Mouse (Mus musculus) retina, postnatal 7 days (tissue): ENCODE results near the gene 4930455H04Rik.

Experiments used
- DNase-seq: peaks from one replicate; pipeline ENCODE4 v3.0.0-alpha.2; 2012; ENCODE audit warnings: low read depth, low spot score

Gene 4930455H04Rik

DNA sequence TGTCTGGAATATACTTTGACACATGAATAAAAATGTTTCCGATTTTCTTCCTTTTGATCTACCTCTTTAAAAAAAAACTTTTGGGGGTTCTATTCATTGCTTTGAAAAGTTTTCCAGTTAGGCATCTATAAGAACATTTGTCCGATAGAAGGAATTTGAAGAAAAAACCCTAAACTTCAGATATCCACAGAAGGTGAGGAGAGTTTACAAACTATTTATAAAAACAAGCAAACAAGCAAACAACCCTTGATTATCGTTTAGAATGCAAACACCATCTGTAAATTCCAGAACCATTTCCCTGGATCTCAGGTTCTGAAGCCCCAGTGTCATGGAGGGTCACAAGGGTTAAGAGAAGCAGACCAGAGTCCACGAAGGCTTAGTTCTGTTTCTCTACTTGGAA lies at the start of gene 4930455H04Rik:
4930455H04Rik (plus strand) TSS at position 301 of the 400 bp plus-strand sequence.
- DNase-seq = no peak

DNA sequence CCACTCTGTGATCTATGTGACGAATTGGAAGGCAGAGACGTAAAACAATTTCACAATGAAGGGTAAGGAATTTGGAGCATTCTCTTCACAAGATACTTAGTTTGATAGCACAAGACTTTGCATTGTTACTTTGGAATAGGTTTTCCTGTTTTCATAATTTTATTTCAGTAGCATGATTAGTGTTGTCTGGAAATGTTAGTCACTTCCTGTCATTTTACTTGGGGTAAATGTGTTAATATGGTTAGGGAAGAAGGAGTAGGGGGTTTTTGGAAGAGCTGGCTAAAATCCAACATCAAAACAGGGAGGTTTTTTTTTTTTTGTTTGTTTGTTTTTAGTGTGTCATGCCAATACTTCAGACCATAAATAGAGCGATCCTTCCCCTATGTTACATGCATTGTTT lies 46.5 kb upstream of the 4930455H04Rik start:
- no peak for DNase-seq

DNA sequence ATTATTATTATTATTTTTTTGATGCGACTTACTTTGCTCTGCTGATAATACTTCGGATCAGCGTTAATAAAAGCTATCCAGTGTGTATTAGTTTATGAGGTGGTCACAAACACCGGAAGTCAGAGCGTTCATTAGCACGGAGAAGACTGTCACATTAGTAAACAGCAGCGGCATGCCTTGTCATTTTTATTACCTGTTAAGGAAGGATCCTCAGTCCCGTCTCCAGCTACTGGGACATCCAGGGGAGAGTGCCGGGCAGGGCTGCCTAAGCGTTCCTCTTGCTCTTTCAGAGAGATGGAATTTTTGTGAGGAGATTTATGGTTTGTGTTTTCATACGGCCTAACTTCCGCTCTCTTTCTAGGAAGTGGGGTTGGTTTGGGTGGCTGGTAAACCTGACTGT lies 45.0 kb upstream of the 4930455H04Rik start:
- no peak for DNase-seq

DNA sequence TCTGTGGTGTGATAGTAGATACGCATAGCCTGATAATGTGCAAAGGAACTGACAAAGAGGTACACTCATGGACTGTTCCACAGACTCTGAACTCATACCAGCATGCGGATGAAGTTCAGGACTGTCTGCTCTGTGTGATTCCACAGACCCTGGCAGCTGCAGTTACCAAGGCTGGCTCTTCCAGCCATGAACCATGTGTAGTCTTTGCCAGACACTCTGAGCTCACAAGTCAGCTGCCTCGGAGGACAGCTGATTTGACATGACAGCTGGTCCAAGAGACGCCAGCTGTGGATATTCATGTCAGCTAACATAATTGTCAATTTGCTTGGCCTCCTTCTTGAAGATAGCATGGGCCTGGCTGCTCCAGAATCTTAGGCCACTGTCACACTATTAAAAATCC lies 39.1 kb upstream of the 4930455H04Rik start:
- DNase-seq = peak; percentile 8

DNA sequence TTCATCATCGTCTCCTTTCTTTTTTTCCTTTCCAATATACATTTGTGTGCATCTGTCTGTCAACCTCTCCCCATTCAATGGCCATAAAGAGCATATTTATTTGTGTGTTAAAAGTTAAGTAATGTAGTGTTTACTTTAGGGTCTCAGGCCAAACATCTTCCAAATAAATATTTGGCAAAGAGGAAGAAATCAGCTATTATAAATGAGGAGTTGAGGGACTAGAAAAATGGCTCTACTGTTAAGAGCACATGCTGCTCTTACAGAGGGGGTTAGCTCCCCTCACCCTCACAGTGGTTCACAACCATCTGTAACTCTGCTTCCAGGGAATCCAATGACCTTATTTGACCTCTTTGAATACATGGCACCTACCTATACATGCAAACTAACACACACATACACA lies 34.9 kb upstream of the 4930455H04Rik start:
- no peak for DNase-seq

DNA sequence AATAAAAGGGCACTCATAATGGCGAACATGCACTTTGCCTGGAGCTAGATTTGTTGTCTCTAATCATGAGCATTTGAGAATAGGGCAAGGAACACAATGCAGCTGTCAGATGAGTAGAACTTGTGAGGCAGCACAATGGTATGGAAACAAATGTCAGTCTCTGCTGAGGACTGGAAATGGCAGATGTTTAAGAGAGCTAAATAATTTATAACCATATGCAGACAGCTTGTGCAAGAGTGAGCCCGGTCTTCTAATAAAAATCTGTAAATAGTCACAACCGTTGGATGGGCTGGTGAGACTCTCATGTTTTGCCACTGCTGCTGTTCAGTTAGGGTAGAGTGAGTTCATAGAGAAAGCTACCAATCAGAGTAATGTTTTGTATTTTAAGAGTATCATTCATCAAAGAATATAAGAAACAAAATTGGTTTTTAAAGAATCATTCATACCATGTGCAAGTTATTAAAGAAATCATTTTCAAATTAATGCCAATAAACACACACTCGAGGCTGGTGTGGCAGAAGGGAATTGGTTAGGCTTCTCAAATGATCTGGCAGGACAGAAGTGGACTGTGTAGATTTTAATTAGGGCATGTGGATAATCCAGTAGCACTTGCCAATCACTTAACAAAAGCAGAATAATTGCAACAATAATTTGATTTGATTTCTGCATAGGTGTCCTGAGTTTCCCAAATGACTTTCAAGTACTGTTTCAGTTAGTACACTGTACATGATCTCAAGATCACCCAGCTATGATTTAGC lies 31.0 kb upstream of the 4930455H04Rik start:
- no peak for DNase-seq

DNA sequence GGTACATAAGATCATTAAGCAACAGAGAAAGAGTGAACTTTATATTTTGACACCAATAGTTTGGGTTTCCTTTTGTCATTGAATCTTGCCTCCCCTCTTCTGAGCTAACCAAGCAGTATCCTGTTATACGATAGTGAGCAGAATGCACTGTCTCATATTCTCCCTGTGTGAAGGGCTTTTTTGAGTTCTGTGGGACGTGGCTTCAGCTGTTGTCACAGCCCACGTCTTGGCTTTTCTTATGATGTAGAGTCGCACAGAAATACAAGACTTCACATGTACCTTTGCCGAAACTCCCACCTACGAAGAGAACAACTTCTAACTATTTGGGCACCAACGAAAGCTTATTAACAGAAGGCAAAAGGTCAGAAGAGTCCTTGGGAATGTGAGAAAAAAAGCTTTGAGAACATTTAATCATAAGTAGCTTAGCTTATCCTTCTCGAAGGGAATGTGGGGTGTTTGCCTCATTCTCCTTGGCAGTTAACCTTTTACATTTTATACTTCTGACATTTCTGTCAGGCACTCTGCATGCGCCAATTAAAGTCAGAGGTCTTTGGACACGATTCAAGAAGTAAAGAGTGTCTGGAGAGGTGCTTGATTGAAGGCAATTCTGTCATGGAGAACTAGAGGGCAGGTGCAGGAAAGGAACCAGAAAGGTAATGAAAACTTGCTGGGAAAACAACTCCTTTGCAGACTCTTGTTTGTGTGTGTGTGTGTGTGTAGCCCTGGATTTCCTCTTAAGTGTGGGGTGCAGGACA lies 27.1 kb upstream of the 4930455H04Rik start:
- no peak for DNase-seq

DNA sequence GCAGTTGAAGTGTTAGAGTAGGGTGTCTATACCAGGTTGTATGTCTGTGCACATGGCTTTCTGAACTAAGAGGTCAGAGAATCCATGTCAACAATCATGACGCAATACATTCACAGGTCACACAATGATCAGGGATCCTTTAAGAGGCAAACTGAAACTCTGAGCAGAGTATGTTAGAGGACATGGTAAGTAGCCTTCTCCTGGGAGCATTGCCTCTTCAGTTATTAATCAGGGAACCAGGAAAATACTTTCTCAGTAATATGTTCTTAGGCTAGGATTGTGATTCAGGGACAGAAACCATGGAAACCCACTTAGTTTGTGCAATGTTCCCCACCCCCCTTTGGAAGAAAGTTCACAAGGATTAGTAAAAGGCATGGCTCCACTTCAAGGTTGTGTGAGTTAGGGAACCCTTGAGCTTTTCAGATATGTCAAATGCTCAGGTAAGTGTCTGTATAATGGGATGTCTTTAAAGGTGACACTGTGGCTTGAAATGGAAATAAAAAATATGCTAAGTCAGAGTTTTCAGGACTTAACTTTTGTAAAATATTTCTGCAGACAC lies 26.4 kb upstream of the 4930455H04Rik start:
- DNase-seq = no peak

DNA sequence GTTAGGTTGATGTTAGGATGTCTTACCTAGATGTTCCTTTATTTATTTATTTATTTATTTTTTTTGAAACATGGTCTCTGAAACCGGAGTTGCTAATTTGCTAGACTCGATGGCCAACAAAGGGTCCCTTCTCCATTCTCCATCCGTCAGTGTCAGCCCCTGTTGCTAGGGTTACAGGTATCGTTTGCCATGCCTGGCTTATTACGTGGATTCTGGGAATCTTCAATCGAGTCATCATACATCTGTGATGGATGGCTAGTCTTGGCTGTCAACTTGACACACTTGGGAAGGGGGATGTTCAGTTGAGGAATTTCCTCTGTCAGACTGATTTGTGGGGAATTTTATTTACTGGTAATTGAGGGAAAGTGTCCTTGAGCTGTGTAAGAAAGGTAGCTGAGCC lies 25.3 kb upstream of the 4930455H04Rik start:
- DNase-seq = no peak

DNA sequence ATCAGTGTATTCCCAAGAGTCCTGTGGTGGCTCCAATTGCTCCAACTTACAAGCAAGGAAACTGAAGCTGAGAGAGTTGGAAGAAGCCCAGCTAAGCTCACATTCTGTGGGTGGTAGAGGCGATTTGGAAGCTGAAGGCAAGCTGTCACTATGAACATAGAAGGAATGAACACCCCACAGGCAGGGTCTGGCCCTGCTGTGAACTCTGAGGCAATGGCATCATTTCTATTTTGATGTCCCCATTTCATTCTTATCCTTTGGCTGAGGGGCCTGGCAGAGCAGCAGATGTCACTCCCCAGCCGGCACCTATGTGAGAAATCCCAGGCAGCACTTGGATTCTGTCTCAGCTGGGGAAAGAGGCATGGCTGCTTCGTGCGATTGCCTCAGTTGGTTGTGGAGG lies 24.6 kb upstream of the 4930455H04Rik start:
- no peak for DNase-seq

DNA sequence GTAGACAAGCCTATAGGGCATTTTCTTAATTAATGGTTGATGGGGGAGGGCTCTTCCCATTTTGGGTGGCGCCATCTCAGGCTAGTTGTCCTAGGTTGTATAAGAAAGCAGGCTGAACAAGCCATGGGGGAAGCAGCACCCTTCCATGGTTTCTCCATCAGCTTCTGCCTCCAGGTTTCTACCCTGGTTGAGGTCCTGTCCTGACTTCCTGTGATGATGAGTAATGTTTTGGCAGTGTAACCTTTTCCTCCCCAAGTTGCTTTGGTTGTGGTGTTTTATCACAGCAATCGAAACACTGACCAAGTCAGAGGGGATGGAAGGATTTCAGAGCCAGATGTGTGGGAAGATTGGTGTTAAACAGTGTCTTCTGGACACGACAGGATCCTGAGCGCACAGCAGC lies 21.6 kb upstream of the 4930455H04Rik start:
- no peak for DNase-seq

DNA sequence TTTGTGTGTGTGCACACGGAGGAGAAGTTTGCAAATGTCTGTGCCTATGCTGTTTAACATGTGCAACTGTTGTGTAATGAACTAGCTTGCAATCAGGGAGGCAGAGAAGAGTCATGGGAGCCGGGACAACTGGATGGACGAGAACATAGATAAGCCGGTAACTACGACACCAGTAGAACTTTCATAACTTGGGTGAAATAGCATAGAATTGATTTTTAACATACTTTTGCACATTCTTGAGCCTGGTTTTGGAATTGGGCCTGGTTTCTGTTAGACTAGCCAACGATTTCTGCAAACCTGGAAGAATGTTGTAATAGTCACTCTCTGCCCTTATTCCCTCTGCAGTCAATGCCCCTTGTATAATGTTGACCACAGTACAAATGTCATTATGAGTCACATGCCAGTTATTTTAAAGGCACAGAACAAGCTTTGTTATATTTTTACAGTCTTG lies 17.4 kb upstream of the 4930455H04Rik start:
- no peak for DNase-seq

DNA sequence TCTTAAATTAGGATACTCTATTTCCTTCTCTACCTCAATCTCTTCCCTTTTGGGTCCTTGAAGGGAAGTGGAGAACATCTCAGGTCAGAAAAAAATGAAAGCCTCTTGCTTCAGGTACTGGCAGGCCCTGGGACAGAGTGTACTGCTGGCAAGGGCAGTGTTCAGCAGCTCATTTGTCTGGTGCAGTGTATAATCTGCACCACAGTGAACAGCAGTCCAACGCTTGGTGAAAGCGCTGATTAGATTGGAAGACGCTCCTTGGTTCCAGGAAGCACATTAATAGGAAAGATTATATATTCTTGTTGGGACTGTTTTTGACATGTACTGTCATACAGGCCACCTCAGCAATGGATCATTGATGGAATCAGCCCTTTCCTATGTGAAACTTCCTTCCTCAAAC lies 16.6 kb upstream of the 4930455H04Rik start:
- no peak for DNase-seq

DNA sequence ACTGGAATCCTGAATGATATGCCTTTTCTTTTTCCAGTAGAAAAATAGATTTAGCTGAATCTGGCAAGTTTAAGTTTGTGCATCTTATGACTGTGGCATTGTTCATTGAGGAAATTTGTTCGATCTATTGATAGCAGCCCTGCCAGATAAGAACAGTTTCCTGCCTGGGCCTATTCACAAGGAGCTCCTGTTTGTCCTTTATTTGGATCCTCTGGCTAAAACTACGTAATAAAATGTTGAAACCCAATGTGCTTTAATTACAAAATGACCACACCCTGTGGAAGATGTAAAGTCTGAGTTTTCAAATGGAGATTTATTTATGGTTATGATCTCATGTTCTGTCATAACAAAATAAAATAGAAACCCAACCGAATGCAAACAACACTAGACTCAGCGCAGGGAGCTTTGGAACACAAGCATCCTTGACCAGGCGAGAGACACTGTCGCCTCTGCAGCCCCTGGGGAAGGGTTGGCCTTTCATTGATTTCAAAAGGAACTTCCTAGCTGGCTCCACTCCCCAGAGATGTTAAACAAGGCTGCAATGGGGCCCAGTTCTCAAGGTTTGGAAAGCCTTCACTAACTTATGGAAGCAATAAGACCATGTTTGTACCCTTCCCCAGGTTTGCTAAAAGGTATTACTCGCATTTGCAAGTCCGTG lies 15.7 kb upstream of the 4930455H04Rik start:
- no peak for DNase-seq

DNA sequence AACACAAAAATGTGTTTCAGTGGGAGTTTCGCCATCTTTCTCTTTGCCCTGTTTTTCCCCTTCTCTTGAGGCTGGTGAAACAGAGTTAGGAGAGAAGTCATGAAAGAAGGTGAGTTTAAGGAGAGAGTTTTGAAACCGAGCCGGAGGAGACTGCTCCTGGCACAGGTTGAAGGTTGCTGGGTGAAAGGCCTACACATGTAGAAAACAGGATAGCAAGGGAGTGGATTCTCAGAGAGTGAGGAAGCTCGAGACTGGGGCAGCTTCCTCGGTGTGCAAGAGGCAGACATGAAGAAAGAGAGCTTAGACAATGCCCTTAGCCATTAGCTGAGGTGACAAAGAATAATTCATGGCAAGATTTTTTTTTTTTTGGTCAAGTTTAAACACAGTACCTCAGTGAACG lies 14.7 kb upstream of the 4930455H04Rik start:
- DNase-seq = no peak

DNA sequence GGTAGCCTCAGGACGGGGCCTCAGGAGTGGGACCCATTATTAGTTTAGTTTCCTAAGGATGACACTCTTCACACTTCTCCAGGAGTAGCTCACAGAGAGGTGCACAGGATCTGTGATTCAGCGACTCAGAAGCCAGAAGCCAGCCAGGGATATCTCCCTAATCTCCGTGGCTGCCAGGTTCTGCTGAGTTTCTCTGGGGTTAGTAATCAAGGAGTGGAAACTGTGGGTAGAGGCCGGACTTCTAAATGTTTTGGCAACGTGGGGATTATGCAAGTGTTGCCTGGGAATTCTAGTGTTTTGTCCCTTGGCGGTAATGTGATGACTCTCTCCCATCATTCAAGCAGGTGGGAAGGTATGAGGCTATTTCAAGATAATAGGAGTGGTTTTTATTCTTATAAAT lies 13.0 kb upstream of the 4930455H04Rik start:
- no peak for DNase-seq

DNA sequence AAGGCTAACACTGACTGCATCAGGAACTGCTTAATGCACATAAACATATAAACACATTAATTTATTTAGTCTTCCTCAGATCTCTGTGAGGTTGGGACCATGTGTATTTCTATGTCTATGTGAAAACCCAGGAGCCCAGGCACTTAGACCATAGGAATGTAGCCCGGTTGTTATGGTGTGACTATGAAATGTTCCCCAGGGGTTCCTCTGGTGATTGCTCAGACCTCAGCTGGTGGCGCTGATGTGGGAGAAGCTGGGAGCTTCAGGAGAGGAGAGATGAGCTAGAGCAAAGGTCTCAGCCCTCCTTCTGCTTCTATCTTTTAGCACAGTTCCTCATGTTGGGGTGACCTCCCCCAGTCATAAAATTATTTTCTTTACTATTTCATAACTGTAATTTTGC lies 7.7 kb upstream of the 4930455H04Rik start:
- no peak for DNase-seq

DNA sequence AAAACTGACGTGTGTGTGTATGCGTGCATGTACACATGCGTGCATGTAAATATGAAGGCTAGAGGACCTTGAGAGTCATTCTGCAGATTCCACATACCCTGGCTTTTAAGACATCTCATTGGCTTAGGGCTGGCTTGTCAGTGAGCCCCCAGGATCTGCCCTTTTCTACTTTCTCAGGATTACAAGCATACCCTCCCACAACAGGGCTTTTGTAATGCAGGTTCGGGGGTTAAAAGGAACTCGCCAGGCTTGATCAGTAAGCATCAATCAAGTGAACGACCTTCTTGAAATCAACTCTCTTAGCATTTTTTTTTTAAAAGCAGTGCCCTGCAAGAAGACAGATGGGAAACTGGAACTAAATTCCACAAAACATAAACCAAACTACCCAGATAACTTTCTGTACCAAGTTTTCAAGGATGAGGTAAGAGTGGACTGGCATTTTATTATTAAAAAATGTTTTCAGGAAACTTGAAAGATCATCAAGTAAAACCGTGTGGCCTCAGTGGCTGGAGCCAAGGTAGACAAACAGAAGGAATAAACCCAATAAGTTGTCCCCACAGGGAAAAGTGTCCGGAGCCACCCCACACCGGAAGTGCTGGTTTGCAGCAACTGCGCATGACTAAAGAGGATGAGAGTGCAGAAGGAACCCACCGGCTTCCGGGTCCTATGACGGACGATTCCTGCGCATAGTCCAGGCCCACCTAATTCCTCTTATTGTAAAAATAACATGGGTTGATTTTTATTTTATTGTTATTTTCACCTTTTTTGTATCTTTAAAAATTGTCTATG lies 6.5 kb upstream of the 4930455H04Rik start:
- DNase-seq = no peak

DNA sequence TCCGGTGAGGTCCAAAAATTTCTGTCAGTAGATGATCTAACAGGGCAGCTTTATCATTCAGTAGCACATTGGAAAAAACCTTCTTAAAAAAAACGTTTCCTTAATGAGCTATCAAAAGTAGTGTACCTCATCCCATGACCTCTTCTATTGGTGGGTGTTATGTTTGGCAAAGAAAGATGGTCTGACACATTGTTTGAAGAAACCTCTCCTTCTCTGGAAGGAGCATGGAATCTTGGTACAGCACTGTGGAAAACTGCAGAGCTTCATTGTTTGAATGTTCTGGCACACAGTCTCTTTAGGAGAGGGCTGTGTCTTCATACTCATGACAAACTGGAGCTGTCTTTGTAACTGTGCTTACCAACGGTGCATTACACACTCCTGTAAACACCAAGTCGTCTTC lies 4.9 kb upstream of the 4930455H04Rik start:
- no peak for DNase-seq

DNA sequence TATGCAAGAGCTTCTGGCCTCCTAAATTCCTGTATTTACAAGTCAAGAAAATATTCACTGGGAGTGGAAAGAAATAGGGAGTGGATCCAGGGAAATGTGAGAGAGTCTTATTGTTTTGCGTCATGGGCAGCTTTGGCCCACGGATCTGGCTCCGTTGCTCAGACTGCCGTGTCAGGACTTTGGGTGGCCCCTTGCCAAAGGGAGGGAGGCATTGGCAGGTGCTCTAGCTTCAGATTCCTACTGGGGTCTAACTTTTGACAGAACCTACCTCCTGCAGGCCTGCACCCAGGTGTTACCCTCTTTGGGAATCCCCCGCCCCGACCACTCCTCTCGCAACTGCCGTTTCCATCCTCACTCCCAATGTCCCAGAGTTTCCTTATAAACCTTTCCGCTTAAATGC lies 3.6 kb upstream of the 4930455H04Rik start:
- no peak for DNase-seq

DNA sequence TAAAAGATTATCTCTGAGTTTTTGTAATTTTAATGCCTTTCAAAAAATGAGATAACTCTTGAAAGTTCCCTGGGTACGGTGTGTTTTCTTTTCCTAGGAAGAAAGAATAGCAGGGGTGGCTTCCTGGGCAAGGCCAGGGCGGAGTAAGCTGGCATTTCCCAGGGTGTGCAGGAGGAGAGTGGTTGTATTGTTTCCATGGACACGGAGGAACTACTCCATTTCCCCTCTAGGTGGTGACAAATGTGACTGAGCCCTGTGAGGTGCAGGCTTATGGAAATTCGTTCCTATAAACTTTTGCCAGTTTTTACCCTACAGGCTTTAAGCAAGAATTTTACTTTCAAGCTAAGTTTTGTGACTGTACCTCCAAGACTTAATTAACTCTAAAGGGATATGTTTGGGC lies 1.8 kb upstream of the 4930455H04Rik start:
- no peak for DNase-seq
